In the genomic region with DNA sequence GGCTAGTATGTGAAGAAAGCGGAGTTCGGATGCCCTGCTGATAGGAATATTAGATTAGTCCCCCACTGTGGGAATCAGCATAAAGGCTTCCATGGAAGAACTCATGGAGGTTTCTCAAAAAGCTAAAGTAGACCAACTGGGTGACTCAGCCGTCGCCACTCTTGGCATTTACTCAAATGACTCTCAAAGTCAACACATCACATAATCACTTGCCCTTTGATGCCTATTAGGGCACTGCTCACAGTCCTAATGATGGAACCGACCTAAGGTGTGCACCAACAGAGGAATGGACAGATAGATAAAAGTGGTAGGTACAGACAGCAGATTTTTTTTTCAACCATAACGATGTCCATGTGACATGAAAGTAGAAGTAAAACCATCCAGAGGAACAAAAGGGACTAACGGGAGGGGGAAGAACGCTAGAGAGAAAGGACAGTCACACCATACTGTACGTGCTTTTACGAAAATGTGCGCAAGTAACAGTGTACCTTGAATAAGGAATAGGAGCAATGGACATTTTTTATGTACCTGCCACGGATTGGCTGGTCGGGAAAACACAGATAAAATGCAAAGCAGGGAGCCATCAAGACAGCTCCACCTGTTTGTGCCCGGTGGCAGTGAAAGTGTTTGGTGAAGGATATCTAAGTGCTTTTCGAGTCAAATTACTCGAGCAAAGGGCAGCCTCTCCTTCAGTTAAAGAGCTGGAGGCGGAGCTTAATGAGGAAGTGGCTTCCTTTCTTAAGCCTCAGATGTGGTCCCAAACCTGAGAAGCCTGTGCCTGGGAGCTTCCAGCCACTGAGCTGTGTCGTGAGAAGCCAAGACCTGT, we compare ENCODE assay signal across 9 mouse cellular contexts. TPM values are rescaled to one million over a fixed set of nuclear protein-coding genes. Genes with fewer than 3 reads are reported as not detected.
A peak's percentile ranks its signal among the peaks of the same experiment; 100 is the strongest.
DNase-seq lines count a peak whose midpoint lies in the region; ATAC-seq and TF ChIP-seq lines count a peak whose summit lies in the region.
"Had no signal": no experiment of that assay in that cellular context is flagged by ENCODE, and none has a peak within 500 bp of the region (broad histone marks: within the 10 kb centered on the region; RNA-seq: fewer than 3 reads in every experiment).

No protein-coding gene starts in this region.

- intact Hi-C loops in left cerebral cortex, postnatal 4 days (cut with DNase I) = no loop called here

- peak; percentile 6 to 34 for DNase-seq in spleen, adult 2 months (ENCODE audit: low read depth in 1 of 2, low spot score in 2 of 2)
- DNase-seq in spleen, adult 12 weeks (ENCODE audit: low spot score) = no peak
- peak; percentile 52 for DNase-seq in lung, postnatal 10 days
- peak; percentile 57 for DNase-seq in thymus, postnatal 4 days
- no peak for DNase-seq in layer of hippocampus, postnatal 36 days
- no peak for DNase-seq in left cerebral cortex, postnatal 4 days
- no peak for DNase-seq in cerebellum, adult 2 months

- no peaks in the 10 kb centered on the region for H3K9me3 ChIP-seq in intestine, postnatal 0 days (ENCODE audit: control insufficient read depth)
- H3K9me3 ChIP-seq: limb, embryonic 13.5 days had no signal

- WGBS in spleen, adult 2 months = 32% methylated on average over 18 of the region's 18 CpGs
- whole genome bisulfite sequencing in intestine, postnatal 0 days = 37% methylated on average over 18 of the region's 18 CpGs
- 57% methylated on average over 18 of the region's 18 CpGs for WGBS in cerebellum, adult 2 months

- H3K4me2 ChIP-seq in intestine, postnatal 0 days (replicated peaks; ENCODE audit: low read depth) = peak overlapping the region; percentile 59
- H3K4me2 ChIP-seq: limb, embryonic 13.5 days had no signal

- peak overlapping the region; percentile 46 for H3K4me3 ChIP-seq in spleen, adult 2 months (ENCODE audit: extremely low read depth, insufficient read depth, insufficient read length)
- H3K4me3 ChIP-seq in intestine, postnatal 0 days (ENCODE audit: low read depth, low read length) = peak overlapping the region; percentile 27
- H3K4me3 ChIP-seq in cerebellum, adult 2 months (replicated peaks; ENCODE audit: insufficient read depth, low read depth, low read length) = no peak overlapping the region
- H3K4me3 ChIP-seq: limb, embryonic 13.5 days had no signal

- H3K4me1 ChIP-seq in spleen, adult 2 months (ENCODE audit: control insufficient read depth, insufficient read depth, insufficient read length) = peaks cover 3% of the 10 kb centered on the region; the same call in 1 of the 2 replicates
- no peaks in the 10 kb centered on the region for H3K4me1 ChIP-seq in intestine, postnatal 0 days (replicated peaks; ENCODE audit: control insufficient read depth, insufficient read depth, low read length)
- no peaks in the 10 kb centered on the region for H3K4me1 ChIP-seq in cerebellum, adult 2 months (ENCODE audit: control insufficient read depth, insufficient read depth, low read length)

- H3K27ac ChIP-seq in spleen, adult 2 months (ENCODE audit: insufficient read depth, low read length) = no peak overlapping the region
- peak overlapping the region; percentile 37 for H3K27ac ChIP-seq in intestine, postnatal 0 days (ENCODE audit: low read depth, low read length)
- H3K27ac ChIP-seq in cerebellum, adult 2 months (ENCODE audit: insufficient read depth, low read length) = no peak overlapping the region
- H3K27ac ChIP-seq: limb, embryonic 13.5 days had no signal

- H3K36me3 ChIP-seq in spleen, adult 2 months (ENCODE audit: control insufficient read depth, insufficient read depth, low read length) = no peaks in the 10 kb centered on the region
- no peaks in the 10 kb centered on the region for H3K36me3 ChIP-seq in intestine, postnatal 0 days (ENCODE audit: control insufficient read depth, insufficient read depth)
- H3K36me3 ChIP-seq: limb, embryonic 13.5 days had no signal

- H3K9ac ChIP-seq in intestine, postnatal 0 days (ENCODE audit: low read depth, low read length) = no peak overlapping the region
- H3K9ac ChIP-seq: limb, embryonic 13.5 days had no signal

- peak; percentile 91 for ATAC-seq in intestine, postnatal 0 days

- no peak for TF ChIP-seq POLR2A in spleen, adult 2 months (IDR thresholded peaks at IDR 0.05; ENCODE audit: low read depth, low read length)
- TF ChIP-seq POLR2A in cerebellum, adult 2 months (IDR thresholded peaks at IDR 0.05; ENCODE audit: borderline replicate concordance, insufficient read depth, low read length) = no peak

- H3K27me3 ChIP-seq in spleen, adult 2 months (ENCODE audit: control insufficient read depth, insufficient read depth, low read length) = no peaks in the 10 kb centered on the region
- peaks cover 5% of the 10 kb centered on the region; the same call in 1 of the 2 replicates for H3K27me3 ChIP-seq in intestine, postnatal 0 days (replicated peaks; ENCODE audit: control insufficient read depth, insufficient read depth, low read length)
- H3K27me3 ChIP-seq in cerebellum, adult 2 months (ENCODE audit: control insufficient read depth, insufficient read depth, low read length) = no peaks in the 10 kb centered on the region
- H3K27me3 ChIP-seq: limb, embryonic 13.5 days had no signal

- TF ChIP-seq CTCF in spleen, adult 2 months (IDR thresholded peaks at IDR 0.05; ENCODE audit: extremely low read depth, insufficient read depth, insufficient read length, insufficient replicate concordance) = no peak
- peak; percentile 47; the same call in 1 of the 2 replicates for TF ChIP-seq CTCF in intestine, postnatal 0 days (IDR thresholded peaks at IDR 0.05; ENCODE audit: low read depth)
- no peak for TF ChIP-seq CTCF in cerebellum, adult 2 months (IDR thresholded peaks at IDR 0.05; ENCODE audit: borderline replicate concordance, insufficient read depth, low read depth, low read length)

RNA-seq across cellular contexts. Expression of gene Bcl2l14, which starts 17.8 kb away (rescaled TPM):
- polyA plus RNA-seq in spleen, adult 2 months (2012; rRNA removed) = 0.70 and 0.90 TPM in 2 replicates
- polyA plus RNA-seq in intestine, postnatal 0 days (2015; fragmentation: Nextera tagmentation; extraction: Ambion mirVana) = 2.0 and 2.7 TPM in 2 replicates
- total RNA-seq in layer of hippocampus, postnatal 36 days (2021) = not detected
- total RNA-seq in left cerebral cortex, postnatal 4 days (2021) = not detected
- polyA plus RNA-seq in cerebellum, adult 2 months (2012; rRNA removed) = not detected in 2 replicates

Comparison
In these comparisons a context has a peak if more than half of its experiments do, and no peak if none do; other contexts are left out.
1. DNase-seq: peak in spleen, adult 2 months (2 of 2), lung, postnatal 10 days (single experiment) and thymus, postnatal 4 days (single experiment); none in spleen, adult 12 weeks (single experiment), layer of hippocampus, postnatal 36 days (0 of 2), left cerebral cortex, postnatal 4 days (single experiment) and cerebellum, adult 2 months (0 of 2).